Mouse (Mus musculus) monocyte, adult 59 days (primary cell): ENCODE data around the gene Olfr1359. TPM values are rescaled to one million over a fixed set of nuclear protein-coding genes. Genes with fewer than 3 reads are reported as not detected.

ENCODE experiments used
- total RNA-seq, 2 experiments: library from RNA; stranded (reverse); gene quantifications; one replicate each; pipeline ENCODE4 v1.2.4; 2023

The Olfr1359 gene
- not detected for total RNA-seq

GRCm38 (mm10) chr13:21697811-21698210 is at the start of gene Olfr1359:
TSS of gene Olfr1359 (plus strand) at chr13:21698111.

GRCm38 (mm10) chr13:21663286-21663685 is 34.6 kb upstream of the Olfr1359 start, which contains the start of gene Olfr1361:
TSS of gene Olfr1361 (minus strand) at chr13:21663386.

GRCm38 (mm10) chr13:21677305-21677704 is 20.6 kb upstream of the Olfr1359 start, which contains the start of gene Olfr1360:
TSS of gene Olfr1360 (minus strand) at chr13:21677405.

GRCm38 (mm10) chr13:21715864-21716539 is 18.1 kb downstream of the Olfr1359 start, which contains the start of the genes Hist1h2bl and Hist1h2ai:
TSS of gene Hist1h2bl (minus strand) at chr13:21716143.
TSS of gene Hist1h2ai (plus strand) at chr13:21716422.

GRCm38 (mm10) chr13:21717397-21718357 is 19.8 kb downstream of the Olfr1359 start, which contains the start of gene Hist1h3h:
TSS of gene Hist1h3h (plus strand) at chr13:21717659.

GRCm38 (mm10) chr13:21721757-21722372 is 24.0 kb downstream of the Olfr1359 start, which contains the start of gene Hist1h2bm:
TSS of gene Hist1h2bm (plus strand) at chr13:21722044.

GRCm38 (mm10) chr13:21734906-21735767 is 37.2 kb downstream of the Olfr1359 start, which contains the start of gene Hist1h4j:
TSS of gene Hist1h4j (plus strand) at chr13:21735064.

GRCm38 (mm10) chr13:21750159-21751017 is 52.5 kb downstream of the Olfr1359 start, which contains the start of gene Hist1h4k:
TSS of gene Hist1h4k (minus strand) at chr13:21750505.

GRCm38 (mm10) chr13:21753524-21754285 is 55.8 kb downstream of the Olfr1359 start, which contains the start of the genes Hist1h2ak and Hist1h2bn:
TSS of gene Hist1h2ak (minus strand) at chr13:21753827.
TSS of gene Hist1h2bn (plus strand) at chr13:21754123.

Other genes with a start within 250 kb of the Olfr1359 start
- gene Zscan26, start 244.4 kb upstream of the Olfr1359 start, total RNA-seq: 10 to 100 TPM; 39.7 to 41.9 TPM
- under 1 TPM; 0.45 to 0.61 TPM for gene Nkapl, start 229.6 kb upstream of the Olfr1359 start, total RNA-seq
- gene Zkscan4, start 219.2 kb upstream of the Olfr1359 start, total RNA-seq: 1 to 10 TPM in 1 of 2 experiments, under 1 TPM in 1; 0.21 to 1.3 TPM
- gene Gm10065, start 218.7 kb upstream of the Olfr1359 start, total RNA-seq: not detected
- 1 to 10 TPM; 3.2 to 4.5 TPM for gene AK157302, start 202.9 kb upstream of the Olfr1359 start, total RNA-seq
- 10 to 100 TPM; 13.1 to 17.2 TPM for gene Gm11273, start 196.7 kb upstream of the Olfr1359 start, total RNA-seq
- gene Zkscan8, start 167.0 kb upstream of the Olfr1359 start, total RNA-seq: 1 to 10 TPM; 4.9 to 5.6 TPM
- not detected for gene Olfr1366, start 155.3 kb upstream of the Olfr1359 start, total RNA-seq
- not detected for gene Olfr1535, start 138.2 kb upstream of the Olfr1359 start, total RNA-seq
- gene Olfr1364, start 116.4 kb upstream of the Olfr1359 start, total RNA-seq: not detected
- not detected for gene Olfr1362, start 84.1 kb upstream of the Olfr1359 start, total RNA-seq
- not detected for gene Olfr11, start 55.6 kb upstream of the Olfr1359 start, total RNA-seq
- gene Olfr1361, start 34.7 kb upstream of the Olfr1359 start, total RNA-seq: not detected
- not detected for gene Olfr1360, start 20.7 kb upstream of the Olfr1359 start, total RNA-seq
- 100 to 1,000 TPM in 1 of 2 experiments, 10 to 100 TPM in 1; 76.3 to 127 TPM for gene Hist1h2bl, start 18.0 kb downstream of the Olfr1359 start, total RNA-seq
- 10 to 100 TPM; 49.1 to 81.3 TPM for gene Hist1h2ai, start 18.3 kb downstream of the Olfr1359 start, total RNA-seq
- gene Hist1h3h, start 19.5 kb downstream of the Olfr1359 start, total RNA-seq: 100 to 1,000 TPM; 116 to 129 TPM
- 10 to 100 TPM in 1 of 2 experiments, 1 to 10 TPM in 1; 9.8 to 11.6 TPM for gene Hist1h2bm, start 23.9 kb downstream of the Olfr1359 start, total RNA-seq
- 10 to 100 TPM; 15.5 to 16.5 TPM for gene Hist1h4j, start 37.0 kb downstream of the Olfr1359 start, total RNA-seq
- gene Hist1h4k, start 52.4 kb downstream of the Olfr1359 start, total RNA-seq: 100 to 1,000 TPM; 368 to 459 TPM
- gene Hist1h2ak, start 55.7 kb downstream of the Olfr1359 start, total RNA-seq: 10 to 100 TPM; 38.3 to 45.1 TPM
- 100 to 1,000 TPM in 1 of 2 experiments, 10 to 100 TPM in 1; 96.0 to 110 TPM for gene Hist1h2bn, start 56.0 kb downstream of the Olfr1359 start, total RNA-seq
- gene Hist1h1b, start 82.5 kb downstream of the Olfr1359 start, total RNA-seq: 100 to 1,000 TPM in 1 of 2 experiments, 10 to 100 TPM in 1; 97.5 to 117 TPM
- 100 to 1,000 TPM; 136 to 153 TPM for gene Hist1h3i, start 85.3 kb downstream of the Olfr1359 start, total RNA-seq
- 10 to 100 TPM; 24.1 to 24.2 TPM for gene Hist1h2an, start 89.1 kb downstream of the Olfr1359 start, total RNA-seq
- gene Hist1h2bp, start 89.3 kb downstream of the Olfr1359 start, total RNA-seq: 10 to 100 TPM; 19.4 to 40.1 TPM
- 100 to 1,000 TPM; 150 to 156 TPM for gene Hist1h2bq, start 112.1 kb downstream of the Olfr1359 start, total RNA-seq
- gene Hist1h2ao, start 112.4 kb downstream of the Olfr1359 start, total RNA-seq: 100 to 1,000 TPM; 303 to 332 TPM
- gene Hist1h4m, start 113.6 kb downstream of the Olfr1359 start, total RNA-seq: 100 to 1,000 TPM; 127 to 412 TPM
- 100 to 1,000 TPM in 1 of 2 experiments, 10 to 100 TPM in 1; 44.0 to 264 TPM for gene Hist1h4n, start 134.1 kb downstream of the Olfr1359 start, total RNA-seq
- 10 to 100 TPM; 29.1 to 43.8 TPM for gene Hist1h2ap, start 135.4 kb downstream of the Olfr1359 start, total RNA-seq
- 100 to 1,000 TPM; 156 to 160 TPM for gene Hist1h2br, start 135.6 kb downstream of the Olfr1359 start, total RNA-seq
- gene Zfp184, start 247.0 kb downstream of the Olfr1359 start, total RNA-seq: under 1 TPM; 0.37 to 0.85 TPM